Mouse (Mus musculus) embryonic facial prominence, embryonic 12.5 days (tissue): Measurements from ENCODE around the gene Gm21671. TPM values are rescaled to one million over a fixed set of nuclear protein-coding genes. Genes with fewer than 3 reads are reported as not detected.
"Not testable (repeated sequence)": the region's sequence is repeated elsewhere in the genome, so short reads cannot be mapped to it uniquely, and the experiment has no call there.

Experiments used
- ATAC-seq: fragments of 200-750 bp; cut with Nextera tagmentation; 2 replicates; pipeline ENCODE4 v1.8.0; 2017; ENCODE audit not compliant: insufficient number of reproducible peaks, insufficient read depth, low FRiP score, low TSS enrichment
- H3K27ac ChIP-seq: fragments of 300-500 bp; sonication (generic); 2 replicates; pipeline ENCODE4 v1.5.1; 2016; ENCODE audit warnings: mild to moderate bottlenecking
- H3K27me3 ChIP-seq: fragments of 300-500 bp; sonication (generic); 2 replicates; pipeline ENCODE4 v1.6.1; 2016; ENCODE audit warnings: mild to moderate bottlenecking, moderate library complexity
- H3K36me3 ChIP-seq: fragments of 300-500 bp; sonication (generic); 2 replicates; pipeline ENCODE4 v1.6.1; 2016; ENCODE audit warnings: mild to moderate bottlenecking
- H3K4me1 ChIP-seq: fragments of 300-500 bp; sonication (generic); 2 replicates; pipeline ENCODE4 v1.6.1; 2016
- H3K4me2 ChIP-seq: fragments of 300-500 bp; sonication (generic); replicated peaks from 2 replicates; pipeline ENCODE4 v1.6.1; 2016; ENCODE audit warnings: mild to moderate bottlenecking, moderate library complexity
- H3K4me3 ChIP-seq: fragments of 300-500 bp; sonication (generic); 2 replicates; pipeline ENCODE4 v1.5.1; 2016; ENCODE audit warnings: mild to moderate bottlenecking
- H3K9ac ChIP-seq: fragments of 300-500 bp; sonication (generic); 2 replicates; pipeline ENCODE4 v1.6.1; 2016; ENCODE audit warnings: mild to moderate bottlenecking, moderate library complexity
- H3K9me3 ChIP-seq: fragments of 300-500 bp; sonication (generic); 2 replicates; pipeline ENCODE4 v1.6.1; 2016; ENCODE audit warnings: mild to moderate bottlenecking, moderate library complexity
- WGBS: fragments of 180-500 bp; shearing (Covaris S2); methylation state at CpG from one replicate; pipeline ENCODE4 v1.1.7; 2016; 5-methylcytosine and 5-hydroxymethylcytosine counted together
- polyA plus RNA-seq: library from polyadenylated mRNA; unstranded; fragments of >200 nt; fragmentation: Nextera tagmentation; extraction: Ambion mirVana; gene quantifications from 2 replicates; pipeline ENCODE4 v1.2.1, GENCODE M21; 2016

Gm21671 gene
- polyA plus RNA-seq = not detected in 2 replicates

GRCm38 (mm10) chr5:25954317-25954716 lies at the start of gene Gm21671:
TSS of gene Gm21671 (minus strand) at chr5:25954417.
- not testable (repeated sequence) for H3K4me2 ChIP-seq, ATAC-seq
- 82% methylated on average over 2 of the region's 2 CpGs for WGBS

DNA sequence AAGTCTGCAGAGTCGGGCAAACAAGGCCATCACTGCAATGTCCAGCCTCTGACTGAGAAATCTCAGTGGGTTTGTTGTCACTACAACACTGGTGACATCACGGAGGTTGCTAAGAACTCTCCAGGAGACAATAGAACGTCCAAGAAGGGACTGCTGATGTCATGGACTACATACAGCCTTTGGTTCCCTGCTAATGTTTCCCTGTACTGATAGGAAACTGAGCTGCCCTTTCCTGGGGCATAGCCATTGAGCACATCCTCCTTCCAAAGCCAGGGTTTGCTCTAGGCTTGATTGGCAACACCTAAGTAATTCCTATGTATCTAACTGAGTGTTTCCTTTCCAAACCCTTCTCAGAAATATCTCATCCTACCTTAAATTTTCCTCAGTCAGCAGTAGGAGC lies 34.3 kb upstream of the Gm21671 start, which contains the start of gene Gm21698:
Gene Gm21698, minus strand, starts transcription at position 101 of the 400 bp plus-strand sequence.
- not testable (repeated sequence) for H3K4me1 ChIP-seq, H3K27me3 ChIP-seq, H3K4me3 ChIP-seq, H3K27ac ChIP-seq, H3K4me2 ChIP-seq, H3K9me3 ChIP-seq, H3K36me3 ChIP-seq, H3K9ac ChIP-seq, ATAC-seq
- no CpG with 5 or more reads among the region's 3 CpGs for WGBS

More at GRCm38 (mm10) chr5:25954317-25954716, at the start of gene Gm21671:
- H3K9ac ChIP-seq, H3K27ac ChIP-seq, H3K9me3 ChIP-seq, H3K4me3 ChIP-seq, H3K36me3 ChIP-seq, H3K27me3 ChIP-seq, H3K4me1 ChIP-seq: not testable (repeated sequence)

DNA sequence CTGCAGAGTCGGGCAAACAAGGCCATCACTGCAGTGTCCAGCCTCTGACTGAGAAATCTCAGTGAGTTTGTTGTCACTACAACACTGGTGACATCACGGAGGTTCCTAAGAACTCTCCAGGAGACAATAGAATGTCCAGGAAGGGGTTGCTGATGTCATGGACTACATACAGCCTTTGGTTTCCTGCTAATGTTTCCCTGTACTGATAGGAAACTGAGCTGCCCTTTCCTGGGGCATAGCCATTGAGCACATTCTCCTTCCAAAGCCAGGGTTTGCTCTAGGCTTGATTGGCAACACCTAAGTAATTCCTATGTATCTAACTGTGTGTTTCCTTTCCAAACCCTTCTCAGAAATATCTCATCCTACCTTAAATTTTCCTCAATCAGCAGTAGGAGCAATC lies 18.3 kb upstream of the Gm21671 start, which contains the start of gene Gm21680:
Gene Gm21680, minus strand, starts transcription at position 101 of the 400 bp plus-strand sequence.
- not testable (repeated sequence) for H3K27ac ChIP-seq, H3K27me3 ChIP-seq, H3K9ac ChIP-seq, ATAC-seq, H3K9me3 ChIP-seq, H3K4me1 ChIP-seq, H3K4me3 ChIP-seq, H3K36me3 ChIP-seq, H3K4me2 ChIP-seq
- WGBS = no CpG with 5 or more reads among the region's 2 CpGs

- H3K4me3 ChIP-seq = not testable (repeated sequence)
These were observed 2.8 kb upstream of the Gm21671 start for GRCm38 (mm10) chr5:25957050-25957449.

GRCm38 (mm10) chr5:25956611-25957010 lies 2.4 kb upstream of the Gm21671 start:
- not testable (repeated sequence) for H3K4me1 ChIP-seq, H3K4me3 ChIP-seq, H3K9ac ChIP-seq, H3K9me3 ChIP-seq, H3K36me3 ChIP-seq, H3K27me3 ChIP-seq, ATAC-seq, H3K27ac ChIP-seq
- peak overlapping the region; percentile 35 for H3K4me2 ChIP-seq
- WGBS = 37% methylated on average over 31 of the region's 32 CpGs

More at GRCm38 (mm10) chr5:25957050-25957449, 2.8 kb upstream of the Gm21671 start:
- not testable (repeated sequence) for H3K27me3 ChIP-seq, H3K27ac ChIP-seq, H3K4me1 ChIP-seq, H3K9ac ChIP-seq, H3K36me3 ChIP-seq, ATAC-seq, H3K9me3 ChIP-seq
- peak overlapping the region; percentile 35 for H3K4me2 ChIP-seq
- 69% methylated on average over 17 of the region's 17 CpGs for WGBS

- not testable (repeated sequence) for H3K27ac ChIP-seq, H3K9ac ChIP-seq, H3K9me3 ChIP-seq, ATAC-seq, H3K4me1 ChIP-seq, H3K4me3 ChIP-seq, H3K36me3 ChIP-seq, H3K4me2 ChIP-seq, H3K27me3 ChIP-seq
- WGBS = 83% methylated on average over 2 of the region's 2 CpGs
These were observed 8.8 kb downstream of the Gm21671 start for GRCm38 (mm10) chr5:25945391-25945790.

DNA sequence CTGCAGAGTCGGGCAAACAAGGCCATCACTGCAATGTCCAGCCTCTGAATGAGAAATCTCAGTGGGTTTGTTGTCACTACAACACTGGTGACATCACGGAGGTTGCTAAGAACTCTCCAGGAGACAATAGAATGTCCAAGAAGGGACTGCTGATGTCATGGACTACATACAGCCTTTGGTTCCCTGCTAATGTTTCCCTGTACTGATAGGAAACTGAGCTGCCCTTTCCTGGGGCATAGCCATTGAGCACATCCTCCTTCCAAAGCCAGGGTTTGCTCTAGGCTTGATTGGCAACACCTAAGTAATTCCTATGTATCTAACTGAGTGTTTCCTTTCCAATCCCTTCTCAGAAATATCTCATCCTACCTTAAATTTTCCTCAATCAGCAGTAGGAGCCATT lies 11.9 kb downstream of the Gm21671 start, which contains the start of gene Gm21663:
Gene Gm21663, minus strand, starts transcription at position 101 of the 400 bp plus-strand sequence.
- 57% methylated on average over 2 of the region's 2 CpGs for WGBS
- not testable (repeated sequence) for H3K9ac ChIP-seq, H3K27me3 ChIP-seq, H3K4me2 ChIP-seq, H3K36me3 ChIP-seq, H3K4me1 ChIP-seq, H3K27ac ChIP-seq, H3K4me3 ChIP-seq, H3K9me3 ChIP-seq, ATAC-seq

Other genes starting within 250 kb of the Gm21671 start
- gene Xrcc2, start 248.6 kb downstream of the Gm21671 start, polyA plus RNA-seq = 13.2 and 14.1 TPM in 2 replicates
- gene Actr3b, start 194.4 kb downstream of the Gm21671 start, polyA plus RNA-seq = 4.6 and 5.1 TPM in 2 replicates
- not detected in 2 replicates for gene Gm21663, start 12.0 kb downstream of the Gm21671 start, polyA plus RNA-seq
- gene Gm21680, start 18.2 kb upstream of the Gm21671 start, polyA plus RNA-seq = not detected in 2 replicates
- gene Gm21698, start 34.2 kb upstream of the Gm21671 start, polyA plus RNA-seq = 0.08 TPM in 1 of 2 replicates, not detected in the other
- 0.13 TPM in 1 of 2 replicates, not detected in the other for gene Gm1979, start 50.4 kb upstream of the Gm21671 start, polyA plus RNA-seq
- gene Gm5862, start 68.5 kb upstream of the Gm21671 start, polyA plus RNA-seq = not detected in 2 replicates
- not detected in 2 replicates for gene Speer4a, start 85.1 kb upstream of the Gm21671 start, polyA plus RNA-seq
- gene Gm7347, start 104.2 kb upstream of the Gm21671 start, polyA plus RNA-seq = 0.11 TPM in 1 of 2 replicates, not detected in the other
- not detected in 2 replicates for gene Gm10471, start 134.9 kb upstream of the Gm21671 start, polyA plus RNA-seq
- gene 5031410I06Rik, start 150.9 kb upstream of the Gm21671 start, polyA plus RNA-seq = not detected in 2 replicates
- gene Gm10220, start 167.0 kb upstream of the Gm21671 start, polyA plus RNA-seq = not detected in 2 replicates